ENCODE assay signal across 22 mouse cellular contexts in genomic region chr14:16172261-16172660, GRCm38 (mm10).
DNase-seq lines count a peak whose midpoint lies in the region; ATAC-seq and TF ChIP-seq lines count a peak whose summit lies in the region.
"Had no signal": no experiment of that assay in that cellular context is flagged by ENCODE, and none has a peak within 500 bp of the region (broad histone marks: within the 10 kb centered on the region; RNA-seq: fewer than 3 reads in every experiment).

No protein-coding gene starts in this region.

- no peak overlapping the region for H3K9ac ChIP-seq in heart, postnatal 0 days (replicated peaks; ENCODE audit: low read depth, low read length)
- H3K9ac ChIP-seq: forebrain, embryonic 13.5 days; forebrain, postnatal 0 days; heart, embryonic 13.5 days; hindbrain, embryonic 12.5 days had no signal

- H3K4me2 ChIP-seq in heart, postnatal 0 days (ENCODE audit: low read depth, low read length), result no peak overlapping the region
- H3K4me2 ChIP-seq: forebrain, embryonic 13.5 days; heart, embryonic 13.5 days; hindbrain, embryonic 12.5 days had no signal

- 56% methylated on average over 3 of the region's 3 CpGs for WGBS in heart, postnatal 0 days
- WGBS in bone marrow, adult 2 months, result 16% methylated on average over 3 of the region's 3 CpGs
- 4% methylated on average over 3 of the region's 3 CpGs for WGBS in thymus, adult 2 months

- no peak for TF ChIP-seq CTCF in heart, postnatal 0 days (IDR thresholded peaks at IDR 0.05; ENCODE audit: low read depth)
- no peak for TF ChIP-seq CTCF in bone marrow, adult 2 months (IDR thresholded peaks at IDR 0.05; ENCODE audit: control insufficient read depth, insufficient read depth, low read length)
- TF ChIP-seq CTCF in thymus, adult 2 months (IDR thresholded peaks at IDR 0.05; ENCODE audit: borderline replicate concordance, control insufficient read depth, extremely low read depth, insufficient read depth, low read length, poor library complexity), result no peak

- H3K36me3 ChIP-seq in heart, postnatal 0 days (replicated peaks; ENCODE audit: control insufficient read depth, insufficient read depth, low read length), result no peaks in the 10 kb centered on the region
- no peaks in the 10 kb centered on the region for H3K36me3 ChIP-seq in thymus, adult 2 months (ENCODE audit: control insufficient read depth, insufficient read depth, low read length)
- H3K36me3 ChIP-seq: embryonic facial prominence, embryonic 10.5 days; heart, embryonic 13.5 days; hindbrain, embryonic 12.5 days had no signal

- H3K4me3 ChIP-seq in heart, postnatal 0 days (ENCODE audit: low read depth, low read length), result no peak overlapping the region
- no peak overlapping the region for H3K4me3 ChIP-seq in bone marrow, adult 2 months (replicated peaks; ENCODE audit: control insufficient read depth, low read depth, low read length)
- H3K4me3 ChIP-seq in thymus, adult 2 months (ENCODE audit: control insufficient read depth, insufficient read depth, low read length), result no peak overlapping the region
- H3K4me3 ChIP-seq: embryonic facial prominence, embryonic 10.5 days; forebrain, embryonic 13.5 days; heart, embryonic 13.5 days; hindbrain, embryonic 12.5 days had no signal

- H3K27me3 ChIP-seq in heart, postnatal 0 days (ENCODE audit: control insufficient read depth, insufficient read depth, low read length), result no peaks in the 10 kb centered on the region
- no peaks in the 10 kb centered on the region for H3K27me3 ChIP-seq in thymus, adult 2 months (ENCODE audit: control insufficient read depth, insufficient read depth, low read length)
- H3K27me3 ChIP-seq: forebrain, embryonic 13.5 days; heart, embryonic 13.5 days; hindbrain, embryonic 12.5 days had no signal

- no peak for TF ChIP-seq POLR2A in bone marrow, adult 2 months (IDR thresholded peaks at IDR 0.05; ENCODE audit: borderline replicate concordance, control insufficient read depth, low read depth, low read length)
- TF ChIP-seq POLR2A in thymus, adult 2 months (IDR thresholded peaks at IDR 0.05; ENCODE audit: control insufficient read depth, extremely low read depth, insufficient read depth, low read length, poor library complexity), result no peak

- H3K9me3 ChIP-seq in heart, postnatal 0 days (replicated peaks; ENCODE audit: control insufficient read depth, low read length), result no peaks in the 10 kb centered on the region
- H3K9me3 ChIP-seq: embryonic facial prominence, embryonic 10.5 days; heart, embryonic 13.5 days; hindbrain, embryonic 12.5 days had no signal

- DNase-seq in heart, postnatal 0 days (ENCODE audit: low spot score), result no peak
- no peak for DNase-seq in heart, adult 8-10 months (ENCODE audit: low spot score)
- DNase-seq in thymus, adult 2 months, result no peak
- DNase-seq in thymus, postnatal 25 days, result peak; percentile 54
- no peak for DNase-seq in ovary, adult 18-20 months (ENCODE audit: low spot score)
- no peak for DNase-seq in embryo, embryonic 10.5 days (ENCODE audit: low spot score)
- DNase-seq: adrenal gland, adult 2 months; adrenal gland, postnatal 25 days; cerebellum, adult 2 months; cerebellum, postnatal 25 days; forebrain, postnatal 0 days; gastrocnemius, postnatal 14 days; heart, postnatal 10 days; heart, postnatal 4 days had no signal

- TF ChIP-seq EP300 in heart, postnatal 0 days (IDR thresholded peaks at IDR 0.05; ENCODE audit: low read depth), result no peak

- no peaks in the 10 kb centered on the region for H3K4me1 ChIP-seq in heart, postnatal 0 days (ENCODE audit: control insufficient read depth, insufficient read depth)
- H3K4me1 ChIP-seq in bone marrow, adult 2 months (ENCODE audit: control insufficient read depth, insufficient read depth, low read length), result no peaks in the 10 kb centered on the region; the same call in 1 of the 2 replicates
- peaks cover 15% of the 10 kb centered on the region for H3K4me1 ChIP-seq in thymus, adult 2 months (replicated peaks; ENCODE audit: control insufficient read depth, insufficient read depth, low read length)
- H3K4me1 ChIP-seq: embryonic facial prominence, embryonic 10.5 days; forebrain, embryonic 13.5 days; heart, embryonic 13.5 days; hindbrain, embryonic 12.5 days had no signal

- no peak for ATAC-seq in heart, postnatal 0 days (ENCODE audit: insufficient read depth, low read depth)
- no peak for ATAC-seq in megakaryocyte-erythroid progenitor cell, adult 5-6 weeks (replicated peaks; ENCODE audit: low FRiP score, low TSS enrichment, poor library complexity, severe bottlenecking)
- ATAC-seq: forebrain, embryonic 13.5 days; forebrain, postnatal 0 days; hindbrain, embryonic 16.5 days; Patski had no signal

- peak overlapping the region; percentile 34; the same call in 1 of the 2 replicates for H3K27ac ChIP-seq in heart, postnatal 0 days (ENCODE audit: low read depth)
- peak overlapping the region; percentile 54; the same call in 1 of the 2 replicates for H3K27ac ChIP-seq in bone marrow, adult 2 months (ENCODE audit: control insufficient read depth, insufficient read depth, low read depth, low read length, poor library complexity)
- H3K27ac ChIP-seq in thymus, adult 2 months (ENCODE audit: control insufficient read depth, insufficient read depth, low read length), result peak overlapping the region; percentile 93
- H3K27ac ChIP-seq: embryonic facial prominence, embryonic 10.5 days; forebrain, embryonic 13.5 days; heart, embryonic 13.5 days; hindbrain, embryonic 12.5 days had no signal

Comparison
In these comparisons a context has a peak if more than half of its experiments do, and no peak if none do; other contexts are left out.
1. H3K27ac ChIP-seq: peak in every context shown above with its lines; median percentile 93 in thymus, adult 2 months; 54 in bone marrow, adult 2 months; 34 in heart, postnatal 0 days.